Mouse (Mus musculus) lung, embryonic 16.5 days (tissue): ENCODE measurements around the gene Lcn11. TPM values are rescaled to one million over a fixed set of nuclear protein-coding genes. Genes with fewer than 3 reads are reported as not detected.
"Not testable (repeated sequence)": the region's sequence is repeated elsewhere in the genome, so short reads cannot be mapped to it uniquely, and the experiment has no call there.

ENCODE experiments used
- ATAC-seq: fragments of 200-750 bp; cut with Nextera tagmentation; 2 replicates; pipeline ENCODE4 v1.8.0; 2017; ENCODE audit warnings: low read depth, mild to moderate bottlenecking, moderate library complexity
- H3K27ac ChIP-seq: fragments of 300-500 bp; sonication (generic); 2 replicates; pipeline ENCODE4 v1.5.1; 2014; ENCODE audit warnings: mild to moderate bottlenecking, control low read depth, low read length
- H3K27me3 ChIP-seq: fragments of 300-500 bp; sonication (generic); 2 replicates; pipeline ENCODE4 v1.6.1; 2014; ENCODE audit warnings: low read depth, low read length, mixed read lengths; ENCODE audit not compliant: control insufficient read depth, insufficient read depth
- H3K36me3 ChIP-seq: fragments of 300-500 bp; sonication (generic); 2 replicates; pipeline ENCODE4 v1.6.1; 2014; ENCODE audit warnings: low read length; ENCODE audit not compliant: control insufficient read depth, insufficient read depth
- H3K4me1 ChIP-seq: fragments of 300-500 bp; sonication (generic); replicated peaks from 2 replicates; pipeline ENCODE4 v1.6.1; 2014; ENCODE audit warnings: low read length, mixed read lengths; ENCODE audit not compliant: control insufficient read depth, insufficient read depth
- H3K4me2 ChIP-seq: fragments of 300-500 bp; sonication (generic); 2 replicates; pipeline ENCODE4 v1.6.1; 2014; ENCODE audit warnings: low read depth, low read length, control low read depth
- H3K4me3 ChIP-seq: fragments of 300-500 bp; sonication (generic); 2 replicates; pipeline ENCODE4 v1.5.1; 2014; ENCODE audit warnings: mild to moderate bottlenecking, low read length, control low read depth
- H3K9ac ChIP-seq: fragments of 300-500 bp; sonication (generic); 2 replicates; pipeline ENCODE4 v1.6.1; 2014; ENCODE audit warnings: low read length, control low read depth
- H3K9me3 ChIP-seq: fragments of 300-500 bp; sonication (generic); 2 replicates; pipeline ENCODE4 v1.6.1; 2016; ENCODE audit warnings: low read length; ENCODE audit not compliant: control insufficient read depth
- WGBS: fragments of 180-500 bp; shearing (Covaris S2); extraction: QIAGEN DNeasy Blood & Tissue Kit; methylation state at CpG from one replicate; pipeline ENCODE4 v1.1.7; 2014; 5-methylcytosine and 5-hydroxymethylcytosine counted together
- polyA plus RNA-seq: library from polyadenylated mRNA; unstranded; fragments of >200 nt; fragmentation: Nextera tagmentation; extraction: Ambion mirVana; gene quantifications from 2 replicates; pipeline ENCODE4 v1.2.1, GENCODE M21; 2015

The Lcn11 gene
- polyA plus RNA-seq, 1 experiment from 2014 or later: not detected

DNA sequence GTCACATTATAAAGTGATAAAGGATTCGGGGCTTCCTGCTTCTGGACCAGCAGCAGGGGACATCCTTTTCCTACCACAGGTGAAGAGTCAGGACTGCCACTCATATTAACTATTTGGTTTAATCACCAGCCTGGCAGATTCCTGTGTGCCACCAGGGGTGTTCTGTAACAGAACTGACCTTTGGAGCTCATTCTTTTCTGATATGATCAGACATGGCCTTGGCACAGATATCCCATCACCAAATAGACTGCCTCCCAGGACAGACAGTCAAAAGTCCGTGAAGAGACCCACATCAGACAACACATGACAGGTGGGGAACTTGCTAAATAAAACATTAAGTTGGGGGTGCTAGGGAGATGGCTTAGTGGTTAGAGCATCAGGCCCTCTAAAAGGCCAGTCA is 34.9 kb downstream of the Lcn11 start:
- H3K9ac ChIP-seq: no peak overlapping the region
- H3K36me3 ChIP-seq: no peaks in the 10 kb centered on the region
- no peaks in the 10 kb centered on the region for H3K4me1 ChIP-seq
- H3K4me3 ChIP-seq: no peak overlapping the region
- no peak overlapping the region for H3K4me2 ChIP-seq
- no peak for ATAC-seq
- no peaks in the 10 kb centered on the region for H3K9me3 ChIP-seq
- no peaks in the 10 kb centered on the region for H3K27me3 ChIP-seq
- WGBS: 55% methylated on average over 2 of the region's 2 CpGs
- H3K27ac ChIP-seq: no peak overlapping the region

GRCm38 (mm10) chr2:25813364-25813763 is 36.5 kb downstream of the Lcn11 start:
- Histone ChIP-seq H3K27ac (no peak overlapping the region), H3K4me1 (no peaks in the 10 kb centered on the region), H3K9ac (no peak overlapping the region), H3K36me3 (no peaks in the 10 kb centered on the region), H3K4me2 (no peak overlapping the region), H3K27me3 (no peaks in the 10 kb centered on the region), H3K9me3 (no peaks in the 10 kb centered on the region), H3K4me3 (no peak overlapping the region)
- no peak for ATAC-seq
- WGBS: 75% methylated on average over 5 of the region's 5 CpGs

DNA sequence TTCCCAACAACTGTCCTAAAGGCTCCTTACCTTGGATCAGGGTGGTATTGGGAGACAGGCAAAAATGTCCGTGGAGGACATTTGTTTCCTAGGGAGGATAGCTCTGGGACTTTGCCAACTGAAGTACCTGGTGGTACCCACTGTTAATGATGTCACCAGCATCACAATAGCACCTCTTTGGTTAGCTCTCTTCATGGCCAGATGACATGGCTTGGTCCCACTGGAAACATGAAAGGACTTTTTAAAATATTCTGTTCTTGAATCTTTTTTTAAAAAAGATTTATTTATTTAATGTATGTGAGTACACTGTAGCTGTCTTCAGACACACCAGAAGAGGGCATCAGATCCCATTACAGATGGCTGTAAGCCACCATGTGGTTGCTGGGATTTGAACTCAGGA is 38.9 kb downstream of the Lcn11 start, which contains the start of gene Glt6d1:
TSS of gene Glt6d1 (minus strand) at position 101 of the 400 bp plus-strand sequence.
- not testable (repeated sequence) for H3K4me3 ChIP-seq, H3K9me3 ChIP-seq, H3K4me2 ChIP-seq, H3K27ac ChIP-seq, ATAC-seq, H3K4me1 ChIP-seq, H3K9ac ChIP-seq, H3K27me3 ChIP-seq, H3K36me3 ChIP-seq
- WGBS: 63% methylated on average over 1 of the region's 1 CpGs

DNA sequence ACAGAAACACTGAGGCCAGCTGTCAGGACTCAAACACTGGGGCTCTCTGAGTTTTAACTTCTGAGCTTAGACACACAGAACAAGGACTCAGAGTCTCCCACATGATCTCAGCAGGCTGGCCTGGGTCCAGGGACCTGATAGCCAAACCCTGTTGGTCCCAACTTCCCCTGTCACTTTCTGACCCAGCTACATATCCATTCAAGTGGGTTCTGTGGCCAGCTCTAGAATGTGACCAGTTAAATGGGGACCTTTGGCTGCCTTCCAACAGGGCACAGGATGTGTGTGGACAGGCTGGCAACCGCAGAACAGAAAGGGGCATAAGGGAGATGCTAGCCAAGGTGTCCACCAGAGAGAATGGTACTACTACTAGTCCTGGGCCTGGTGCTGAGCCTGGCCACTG is 46.0 kb downstream of the Lcn11 start, which contains the start of gene Lcn9:
TSS of gene Lcn9 (plus strand) at position 348 of the 400 bp plus-strand sequence.
- no peak for ATAC-seq
- WGBS: 64% methylated on average over 1 of the region's 1 CpGs
- H3K4me2 ChIP-seq: no peak within 1 kb of the TSS

DNA sequence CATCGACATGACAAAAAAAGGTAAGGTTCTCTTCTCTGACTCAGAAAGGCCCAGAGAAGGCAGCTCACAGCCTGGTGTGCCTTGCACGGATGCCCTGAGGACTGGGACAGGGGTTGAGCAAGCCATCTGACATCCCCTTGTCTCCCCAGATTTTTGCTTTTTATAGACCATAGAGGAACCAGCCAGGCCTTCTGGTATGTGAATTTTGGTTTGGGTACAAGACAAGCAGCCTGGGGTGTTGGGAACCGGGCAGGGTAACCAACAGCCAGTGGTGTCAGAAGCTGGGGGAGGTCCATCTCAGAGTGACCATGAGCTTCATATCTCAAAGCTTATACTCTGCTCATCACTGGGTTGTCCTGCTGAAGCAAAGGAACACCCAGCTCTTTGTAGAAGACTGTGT is 47.9 kb downstream of the Lcn11 start:
- Histone ChIP-seq H3K4me2 (no peak overlapping the region), H3K36me3 (no peaks in the 10 kb centered on the region), H3K9ac (no peak overlapping the region), H3K27ac (no peak overlapping the region), H3K9me3 (no peaks in the 10 kb centered on the region), H3K4me3 (no peak overlapping the region), H3K27me3 (no peaks in the 10 kb centered on the region), H3K4me1 (no peaks in the 10 kb centered on the region)
- no peak for ATAC-seq
- 80% methylated on average over 3 of the region's 3 CpGs for WGBS

More for the DNA sequence above, 46.0 kb downstream of the Lcn11 start, which contains the start of gene Lcn9:
- H3K9ac ChIP-seq: no peak within 1 kb of the TSS
- no peak within 1 kb of the TSS for H3K4me3 ChIP-seq
- no peaks in the 10 kb centered on the region for H3K4me1 ChIP-seq
- H3K27me3 ChIP-seq: no peaks in the 10 kb centered on the region
- no peaks in the 10 kb centered on the region for H3K9me3 ChIP-seq
- H3K36me3 ChIP-seq: no peaks in the 10 kb centered on the region
- no peak within 1 kb of the TSS for H3K27ac ChIP-seq

GRCm38 (mm10) chr2:25828344-25828947 is 51.6 kb downstream of the Lcn11 start:
- 66% methylated on average over 8 of the region's 8 CpGs for WGBS
- Histone ChIP-seq H3K36me3 (no peaks in the 10 kb centered on the region), H3K4me3 (no peak overlapping the region), H3K27me3 (no peaks in the 10 kb centered on the region), H3K9me3 (no peaks in the 10 kb centered on the region), H3K4me2 (no peak overlapping the region), H3K27ac (no peak overlapping the region), H3K4me1 (no peaks in the 10 kb centered on the region), H3K9ac (no peak overlapping the region)
- no peak for ATAC-seq

Other genes with a start within 250 kb of the Lcn11 start
- 38.2 and 39.1 TPM in 2 replicates for gene Traf2, start 230.1 kb upstream of the Lcn11 start, polyA plus RNA-seq
- 319 and 355 TPM in 2 replicates for gene Edf1, start 219.2 kb upstream of the Lcn11 start, polyA plus RNA-seq
- 3.1 and 8.2 TPM in 2 replicates for gene Mamdc4, start 202.2 kb upstream of the Lcn11 start, polyA plus RNA-seq
- 164 and 167 TPM in 2 replicates for gene Phpt1, start 201.8 kb upstream of the Lcn11 start, polyA plus RNA-seq
- gene Ajm1, start 195.3 kb upstream of the Lcn11 start, polyA plus RNA-seq: 0.21 TPM in 1 of 2 replicates, not detected in the other
- 60.7 and 61.8 TPM in 2 replicates for gene Rabl6, start 168.5 kb upstream of the Lcn11 start, polyA plus RNA-seq
- 0.14 and 0.15 TPM in 2 replicates for gene Ccdc183, start 159.3 kb upstream of the Lcn11 start, polyA plus RNA-seq
- gene Tmem141, start 155.0 kb upstream of the Lcn11 start, polyA plus RNA-seq: 30.5 and 35.6 TPM in 2 replicates
- gene Fcna, start 149.0 kb upstream of the Lcn11 start, polyA plus RNA-seq: 3.5 and 10.6 TPM in 2 replicates
- 0.33 TPM in 1 of 2 replicates, not detected in the other for gene Lcn8, start 123.9 kb upstream of the Lcn11 start, polyA plus RNA-seq
- gene Lcn5, start 119.1 kb upstream of the Lcn11 start, polyA plus RNA-seq: not detected in 2 replicates
- gene Lcn6, start 100.2 kb upstream of the Lcn11 start, polyA plus RNA-seq: not detected in 2 replicates
- gene Lcn10, start 94.3 kb upstream of the Lcn11 start, polyA plus RNA-seq: not detected in 2 replicates
- not detected in 2 replicates for gene Obp2a, start 77.0 kb upstream of the Lcn11 start, polyA plus RNA-seq
- 60.2 and 63.4 TPM in 2 replicates for gene Bmyc, start 70.3 kb upstream of the Lcn11 start, polyA plus RNA-seq
- gene Obp2b, start 40.0 kb upstream of the Lcn11 start, polyA plus RNA-seq: not detected in 2 replicates
- not detected in 2 replicates for gene Lcn3, start 11.4 kb upstream of the Lcn11 start, polyA plus RNA-seq
- gene Gm13539, start 5.2 kb downstream of the Lcn11 start, polyA plus RNA-seq: not detected in 2 replicates
- not detected in 2 replicates for gene Glt6d1, start 38.8 kb downstream of the Lcn11 start, polyA plus RNA-seq
- not detected in 2 replicates for gene Lcn9, start 46.1 kb downstream of the Lcn11 start, polyA plus RNA-seq
- gene Sohlh1, start 70.2 kb downstream of the Lcn11 start, polyA plus RNA-seq: not detected in 2 replicates
- gene Kcnt1, start 86.7 kb downstream of the Lcn11 start, polyA plus RNA-seq: 0.24 and 0.46 TPM in 2 replicates
- gene Camsap1, start 206.3 kb downstream of the Lcn11 start, polyA plus RNA-seq: 5.6 and 5.8 TPM in 2 replicates
- gene Ubac1, start 244.7 kb downstream of the Lcn11 start, polyA plus RNA-seq: 66.2 and 66.3 TPM in 2 replicates